In genomic region chr2:105613243-105613642, GRCm38 (mm10) we compare ENCODE assay signal across 26 mouse cellular contexts. TPM values are rescaled to one million over a fixed set of nuclear protein-coding genes. Genes with fewer than 3 reads are reported as not detected.
DNase-seq lines count a peak whose midpoint lies in the region; ATAC-seq and TF ChIP-seq lines count a peak whose summit lies in the region.
"Had no signal": no experiment of that assay in that cellular context is flagged by ENCODE, and none has a peak within 500 bp of the region (broad histone marks: within the 10 kb centered on the region; RNA-seq: fewer than 3 reads in every experiment).

No protein-coding gene starts in this region.

- H3K9me3 ChIP-seq in forebrain, embryonic 10.5 days, result no peaks in the 10 kb centered on the region
- H3K9me3 ChIP-seq in forebrain, embryonic 16.5 days (ENCODE audit: control insufficient read depth, low read length), result no peaks in the 10 kb centered on the region
- H3K9me3 ChIP-seq in hindbrain, embryonic 10.5 days, result no peaks in the 10 kb centered on the region
- H3K9me3 ChIP-seq in hindbrain, embryonic 16.5 days (ENCODE audit: control insufficient read depth, low read length), result no peaks in the 10 kb centered on the region
- H3K9me3 ChIP-seq in stomach, postnatal 0 days (ENCODE audit: control insufficient read depth, low read length), result no peaks in the 10 kb centered on the region
- H3K9me3 ChIP-seq: embryonic facial prominence, embryonic 10.5 days; embryonic facial prominence, embryonic 13.5 days; heart, embryonic 12.5 days; heart, embryonic 15.5 days; hindbrain, embryonic 13.5 days had no signal

- H3K36me3 ChIP-seq in forebrain, embryonic 10.5 days (replicated peaks), result no peaks in the 10 kb centered on the region
- no peaks in the 10 kb centered on the region for H3K36me3 ChIP-seq in forebrain, embryonic 16.5 days (ENCODE audit: control insufficient read depth, insufficient read depth)
- no peaks in the 10 kb centered on the region for H3K36me3 ChIP-seq in hindbrain, embryonic 10.5 days
- no peaks in the 10 kb centered on the region for H3K36me3 ChIP-seq in hindbrain, embryonic 16.5 days (ENCODE audit: control insufficient read depth, insufficient read depth, low read length)
- no peaks in the 10 kb centered on the region for H3K36me3 ChIP-seq in stomach, postnatal 0 days (ENCODE audit: control insufficient read depth, insufficient read depth, low read length)
- H3K36me3 ChIP-seq: embryonic facial prominence, embryonic 10.5 days; embryonic facial prominence, embryonic 13.5 days; heart, embryonic 12.5 days; heart, embryonic 15.5 days; hindbrain, embryonic 13.5 days had no signal

- no peak for TF ChIP-seq EP300 in stomach, postnatal 0 days (optimal IDR thresholded peaks at IDR 0.05)

- H3K4me2 ChIP-seq in forebrain, embryonic 16.5 days (ENCODE audit: low read length), result no peak overlapping the region
- no peak overlapping the region for H3K4me2 ChIP-seq in hindbrain, embryonic 16.5 days (ENCODE audit: low read length)
- H3K4me2 ChIP-seq in stomach, postnatal 0 days (replicated peaks; ENCODE audit: low read depth), result no peak overlapping the region
- H3K4me2 ChIP-seq: embryonic facial prominence, embryonic 13.5 days had no signal

- H3K9ac ChIP-seq in forebrain, embryonic 16.5 days (replicated peaks; ENCODE audit: low read depth, low read length), result no peak overlapping the region
- H3K9ac ChIP-seq in hindbrain, embryonic 16.5 days (ENCODE audit: low read depth, low read length), result no peak overlapping the region
- no peak overlapping the region for H3K9ac ChIP-seq in stomach, postnatal 0 days (ENCODE audit: low read length)
- H3K9ac ChIP-seq: embryonic facial prominence, embryonic 13.5 days; heart, embryonic 12.5 days; heart, embryonic 15.5 days had no signal

- 50% methylated on average over 6 of the region's 6 CpGs for WGBS in forebrain, embryonic 10.5 days
- WGBS in forebrain, embryonic 16.5 days, result 24% methylated on average over 6 of the region's 6 CpGs
- WGBS in hindbrain, embryonic 10.5 days, result 68% methylated on average over 6 of the region's 6 CpGs
- 55% methylated on average over 6 of the region's 6 CpGs for WGBS in hindbrain, embryonic 16.5 days
- 76% methylated on average over 6 of the region's 6 CpGs for WGBS in stomach, postnatal 0 days

- no peak for TF ChIP-seq CTCF in stomach, postnatal 0 days (IDR thresholded peaks at IDR 0.05; ENCODE audit: low read depth)

- no peak overlapping the region for H3K4me3 ChIP-seq in forebrain, embryonic 10.5 days
- H3K4me3 ChIP-seq in forebrain, embryonic 16.5 days (replicated peaks; ENCODE audit: low read length), result no peak overlapping the region
- no peak overlapping the region for H3K4me3 ChIP-seq in hindbrain, embryonic 10.5 days
- H3K4me3 ChIP-seq in hindbrain, embryonic 16.5 days (ENCODE audit: low read length), result no peak overlapping the region
- H3K4me3 ChIP-seq in stomach, postnatal 0 days (ENCODE audit: low read depth, low read length), result no peak overlapping the region
- H3K4me3 ChIP-seq: embryonic facial prominence, embryonic 13.5 days; erythroblast, embryonic 14.5 days; heart, embryonic 15.5 days; hindbrain, embryonic 13.5 days had no signal

- no peak for DNase-seq in forebrain, embryonic 10.5 days (ENCODE audit: extremely low spot score, low spot score)
- no peak for DNase-seq in hindbrain, embryonic 10.5 days (ENCODE audit: low spot score)
- DNase-seq in retina, postnatal 1 day, result peak; percentile 77
- no peak for DNase-seq in stomach, postnatal 0 days (ENCODE audit: low spot score)
- DNase-seq: adrenal gland, adult 2 months; adrenal gland, postnatal 14 days; cerebellum, adult 11-12 months; cerebellum, adult 8-10 months; cerebellum, postnatal 10 days; cerebellum, postnatal 36 days; embryo, embryonic 11 days; gastrocnemius, postnatal 25 days; heart, adult 18-20 months; kidney, adult 18-20 months had no signal

- peaks cover 47% of the 10 kb centered on the region for H3K4me1 ChIP-seq in forebrain, embryonic 10.5 days
- peaks cover 20% of the 10 kb centered on the region for H3K4me1 ChIP-seq in forebrain, embryonic 16.5 days (replicated peaks; ENCODE audit: control insufficient read depth, insufficient read depth, low read length)
- H3K4me1 ChIP-seq in hindbrain, embryonic 10.5 days (replicated peaks), result peaks cover 41% of the 10 kb centered on the region
- H3K4me1 ChIP-seq in hindbrain, embryonic 16.5 days (ENCODE audit: control insufficient read depth, insufficient read depth, low read depth, low read length), result peaks cover 11% of the 10 kb centered on the region
- H3K4me1 ChIP-seq in stomach, postnatal 0 days (replicated peaks; ENCODE audit: control insufficient read depth, insufficient read depth), result no peaks in the 10 kb centered on the region

- H3K27me3 ChIP-seq in forebrain, embryonic 10.5 days (ENCODE audit: poor library complexity, severe bottlenecking), result peaks cover 70% of the 10 kb centered on the region
- H3K27me3 ChIP-seq in forebrain, embryonic 16.5 days (replicated peaks; ENCODE audit: control insufficient read depth, insufficient read depth, low read length), result no peaks in the 10 kb centered on the region
- peaks cover 67% of the 10 kb centered on the region for H3K27me3 ChIP-seq in hindbrain, embryonic 10.5 days (ENCODE audit: insufficient read depth, poor library complexity, severe bottlenecking)
- H3K27me3 ChIP-seq in hindbrain, embryonic 16.5 days (replicated peaks; ENCODE audit: control insufficient read depth, insufficient read depth, low read length), result peaks cover 4% of the 10 kb centered on the region
- no peaks in the 10 kb centered on the region for H3K27me3 ChIP-seq in stomach, postnatal 0 days (ENCODE audit: control insufficient read depth, insufficient read depth, low read length)

- ATAC-seq in forebrain, embryonic 16.5 days, result no peak
- ATAC-seq in hindbrain, embryonic 16.5 days, result no peak
- no peak for ATAC-seq in stomach, postnatal 0 days (ENCODE audit: low FRiP score, low TSS enrichment)
- ATAC-seq: hindbrain, postnatal 0 days; inflammation-experienced regulatory T-cells, adult 6 months; intestine, embryonic 16.5 days had no signal

- H3K27ac ChIP-seq in forebrain, embryonic 10.5 days, result peak overlapping the region; percentile 86; the same call in 1 of the 2 replicates
- no peak overlapping the region for H3K27ac ChIP-seq in forebrain, embryonic 16.5 days (ENCODE audit: low read length)
- H3K27ac ChIP-seq in hindbrain, embryonic 10.5 days, result peak overlapping the region; percentile 30; the same call in 1 of the 2 replicates
- no peak overlapping the region for H3K27ac ChIP-seq in hindbrain, embryonic 16.5 days (ENCODE audit: low read depth, low read length)
- no peak overlapping the region for H3K27ac ChIP-seq in stomach, postnatal 0 days (replicated peaks)
- H3K27ac ChIP-seq: embryonic facial prominence, embryonic 13.5 days; heart, embryonic 15.5 days; hindbrain, embryonic 13.5 days; hindbrain, postnatal 0 days had no signal

RNA-seq across cellular contexts. Expression of gene Pax6, which starts 55.5 kb away (rescaled TPM):
- polyA plus RNA-seq in forebrain, embryonic 10.5 days (2016; fragmentation: Nextera tagmentation; extraction: Ambion mirVana), result 76.8 and 79.6 TPM in 2 replicates
- 39.9 and 42.2 TPM in 2 replicates for polyA plus RNA-seq in forebrain, embryonic 16.5 days (2015; fragmentation: Nextera tagmentation; extraction: Ambion mirVana)
- polyA plus RNA-seq in hindbrain, embryonic 10.5 days (2016; fragmentation: Nextera tagmentation; extraction: Ambion mirVana), result 24.7 and 27.0 TPM in 2 replicates
- polyA plus RNA-seq in hindbrain, embryonic 16.5 days (2015; fragmentation: Nextera tagmentation; extraction: Ambion mirVana), result 40.7 and 43.8 TPM in 2 replicates
- polyA plus RNA-seq in stomach, postnatal 0 days (2015; fragmentation: Nextera tagmentation; extraction: Ambion mirVana), result 0.63 and 0.67 TPM in 2 replicates
- polyA plus RNA-seq: adrenal gland, adult 2 months; gonadal fat pad, adult 2 months had no signal

Comparison
In these comparisons a context has a peak if more than half of its experiments do, and no peak if none do; other contexts are left out.
1. H3K27ac ChIP-seq: peak in forebrain, embryonic 10.5 days (single experiment) and hindbrain, embryonic 10.5 days (single experiment); none in forebrain, embryonic 16.5 days (single experiment), hindbrain, embryonic 16.5 days (single experiment) and stomach, postnatal 0 days (single experiment).
2. RNA of gene Pax6, which starts 55.5 kb away (polyA plus RNA-seq): 76.8 to 79.6 TPM in forebrain, embryonic 10.5 days, 40.7 to 43.8 TPM in hindbrain, embryonic 16.5 days, 39.9 to 42.2 TPM in forebrain, embryonic 16.5 days and 24.7 to 27.0 TPM in hindbrain, embryonic 10.5 days; 0.63 to 0.67 TPM in stomach, postnatal 0 days; every median in the first group is over 10 times any median in the second.